Mouse (Mus musculus): Measurements from ENCODE around the gene Vcpkmt. TPM values are rescaled to one million over a fixed set of nuclear protein-coding genes. Genes with fewer than 3 reads are reported as not detected.
"Not testable (repeated sequence)": the region's sequence is repeated elsewhere in the genome, so short reads cannot be mapped to it uniquely, and the experiment has no call there.

The Vcpkmt gene
- polyA plus RNA-seq, 1 experiment from 2014 or later, result 35.7 TPM

DNA sequence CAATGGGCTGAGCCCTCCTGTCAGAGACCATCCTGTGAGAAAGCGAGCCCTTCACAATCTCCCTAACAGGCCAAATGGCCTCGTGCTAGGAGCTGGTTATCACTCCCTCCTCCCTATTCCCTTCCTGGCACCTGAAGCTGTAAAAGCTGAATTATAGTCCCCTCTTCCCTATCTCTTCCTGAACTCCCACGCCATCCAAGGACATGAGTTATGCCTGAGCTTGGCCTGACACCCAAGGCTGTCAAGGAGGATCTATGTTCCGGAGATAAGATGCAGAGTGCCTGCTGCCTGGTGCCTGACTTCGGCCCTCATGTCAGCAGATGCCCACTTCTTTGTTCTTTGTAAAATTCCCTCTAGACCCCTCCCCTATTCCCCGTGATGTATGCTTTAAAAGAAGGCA lies 21.8 kb downstream of the Vcpkmt start:
- 67% methylated on average over 6 of the region's 6 CpGs for WGBS
- not testable (repeated sequence) for H3K27ac ChIP-seq; H3K27me3 ChIP-seq (ENCODE audit: insufficient read depth, poor library complexity, severe bottlenecking); DNase-seq (ENCODE audit: low spot score); H3K9me3 ChIP-seq; H3K36me3 ChIP-seq; H3K4me3 ChIP-seq; H3K4me1 ChIP-seq

- Histone ChIP-seq H3K27me3 (ENCODE audit: insufficient read depth, poor library complexity, severe bottlenecking) (no peaks in the 10 kb centered on the region), H3K4me1 (peaks cover 6% of the 10 kb centered on the region), H3K4me3 (no peak overlapping the region), H3K36me3 (no peaks in the 10 kb centered on the region), H3K27ac (peak overlapping the region; percentile 65; the same call in 1 of the 2 replicates), H3K9me3 (no peaks in the 10 kb centered on the region)
- DNase-seq (ENCODE audit: low spot score), result no peak
- 61% methylated on average over 6 of the region's 6 CpGs for WGBS
These were observed 26.5 kb downstream of the Vcpkmt start for GRCm38 (mm10) chr12:69556221-69556861.

DNA sequence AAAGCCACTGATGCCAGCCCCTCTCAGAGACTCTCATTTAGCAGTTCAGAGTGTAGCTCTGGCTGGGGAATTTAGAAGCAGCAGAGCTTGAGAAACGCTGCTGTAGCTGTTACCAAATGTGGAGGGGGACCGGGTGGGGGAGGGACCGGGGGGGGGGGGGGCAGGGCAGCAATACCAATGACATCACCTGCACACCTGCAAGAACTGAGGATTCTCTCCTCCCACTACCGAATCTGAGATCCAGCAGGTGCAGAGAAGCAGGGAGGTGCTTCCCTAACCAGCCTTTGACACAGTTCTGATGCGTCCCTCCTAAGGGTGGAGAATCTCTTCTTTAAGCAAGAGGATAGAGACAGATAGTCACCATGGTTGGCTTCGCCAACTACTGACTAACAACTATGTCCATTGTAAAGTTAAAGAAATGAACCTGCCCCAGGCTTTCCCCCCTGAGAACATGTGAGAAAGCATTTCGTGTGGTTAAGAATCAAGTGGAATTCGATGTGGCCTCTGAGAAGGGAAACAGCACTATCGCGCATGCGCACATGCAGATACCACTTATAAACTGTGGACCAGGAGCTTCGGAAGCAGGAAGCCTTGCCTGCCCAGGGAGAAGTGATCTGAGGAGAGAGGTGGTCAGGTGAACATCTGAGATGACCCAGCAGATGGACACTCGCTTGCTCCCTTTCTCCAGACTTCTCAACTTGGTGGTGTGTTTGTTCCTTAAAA lies 37.2 kb downstream of the Vcpkmt start:
- WGBS, result 73% methylated on average over 13 of the region's 13 CpGs
- H3K4me1 ChIP-seq, result no peaks in the 10 kb centered on the region
- no peaks in the 10 kb centered on the region for H3K27me3 ChIP-seq (ENCODE audit: insufficient read depth, poor library complexity, severe bottlenecking)
- no peak overlapping the region for H3K4me3 ChIP-seq
- DNase-seq (ENCODE audit: low spot score), result no peak
- 0 out of 2 replicates have a peak overlapping the region, but pooled peaks have one; percentile 42 for H3K27ac ChIP-seq
- H3K9me3 ChIP-seq, result no peaks in the 10 kb centered on the region
- H3K36me3 ChIP-seq, result no peaks in the 10 kb centered on the region

- no peaks in the 10 kb centered on the region for H3K9me3 ChIP-seq
- no peaks in the 10 kb centered on the region for H3K27me3 ChIP-seq (ENCODE audit: insufficient read depth, poor library complexity, severe bottlenecking)
- DNase-seq (ENCODE audit: low spot score), result no peak
- 0 out of 2 replicates have a peak overlapping the region, but pooled peaks have one; percentile 42 for H3K27ac ChIP-seq
- H3K4me3 ChIP-seq, result no peak overlapping the region
- no peaks in the 10 kb centered on the region for H3K36me3 ChIP-seq
- no peaks in the 10 kb centered on the region for H3K4me1 ChIP-seq
- 84% methylated on average over 6 of the region's 6 CpGs for WGBS
These were observed 37.8 kb downstream of the Vcpkmt start for GRCm38 (mm10) chr12:69544994-69545393.

- DNase-seq (ENCODE audit: low spot score), result no peak
- Histone ChIP-seq H3K27me3 (ENCODE audit: insufficient read depth, poor library complexity, severe bottlenecking) (no peaks in the 10 kb centered on the region), H3K36me3 (no peaks in the 10 kb centered on the region), H3K9me3 (no peaks in the 10 kb centered on the region), H3K4me3 (no peak overlapping the region), H3K4me1 (no peaks in the 10 kb centered on the region), H3K27ac (no peak overlapping the region)
- WGBS, result 55% methylated on average over 2 of the region's 2 CpGs
These were observed 38.3 kb downstream of the Vcpkmt start for GRCm38 (mm10) chr12:69544562-69544961.

GRCm38 (mm10) chr12:69542376-69542775 lies 40.5 kb downstream of the Vcpkmt start:
- H3K9me3 ChIP-seq, result no peaks in the 10 kb centered on the region
- 87% methylated on average over 8 of the region's 8 CpGs for WGBS
- no peak for DNase-seq (ENCODE audit: low spot score)
- H3K36me3 ChIP-seq, result no peaks in the 10 kb centered on the region
- H3K27ac ChIP-seq, result no peak overlapping the region
- H3K27me3 ChIP-seq (ENCODE audit: insufficient read depth, poor library complexity, severe bottlenecking), result no peaks in the 10 kb centered on the region
- H3K4me1 ChIP-seq, result peaks cover 20% of the 10 kb centered on the region
- H3K4me3 ChIP-seq, result no peak overlapping the region

- H3K27ac ChIP-seq, result no peak overlapping the region
These were observed 41.2 kb downstream of the Vcpkmt start for GRCm38 (mm10) chr12:69541663-69542062.

GRCm38 (mm10) chr12:69539353-69539752 lies 43.5 kb downstream of the Vcpkmt start:
- H3K36me3 ChIP-seq, result no peaks in the 10 kb centered on the region
- no peak for DNase-seq (ENCODE audit: low spot score)
- 64% methylated on average over 7 of the region's 7 CpGs for WGBS
- H3K4me3 ChIP-seq, result no peak overlapping the region
- H3K27ac ChIP-seq, result peak overlapping the region; percentile 88; the same call in 1 of the 2 replicates
- no peaks in the 10 kb centered on the region for H3K27me3 ChIP-seq (ENCODE audit: insufficient read depth, poor library complexity, severe bottlenecking)
- no peaks in the 10 kb centered on the region for H3K9me3 ChIP-seq
- H3K4me1 ChIP-seq, result peaks cover 27% of the 10 kb centered on the region

More at GRCm38 (mm10) chr12:69541663-69542062, 41.2 kb downstream of the Vcpkmt start:
- H3K4me1 ChIP-seq, result peaks cover 27% of the 10 kb centered on the region
- WGBS, result 53% methylated on average over 8 of the region's 8 CpGs
- H3K36me3 ChIP-seq, result no peaks in the 10 kb centered on the region
- H3K4me3 ChIP-seq, result no peak overlapping the region
- no peak for DNase-seq (ENCODE audit: low spot score)
- no peaks in the 10 kb centered on the region for H3K27me3 ChIP-seq (ENCODE audit: insufficient read depth, poor library complexity, severe bottlenecking)
- H3K9me3 ChIP-seq, result no peaks in the 10 kb centered on the region

DNA sequence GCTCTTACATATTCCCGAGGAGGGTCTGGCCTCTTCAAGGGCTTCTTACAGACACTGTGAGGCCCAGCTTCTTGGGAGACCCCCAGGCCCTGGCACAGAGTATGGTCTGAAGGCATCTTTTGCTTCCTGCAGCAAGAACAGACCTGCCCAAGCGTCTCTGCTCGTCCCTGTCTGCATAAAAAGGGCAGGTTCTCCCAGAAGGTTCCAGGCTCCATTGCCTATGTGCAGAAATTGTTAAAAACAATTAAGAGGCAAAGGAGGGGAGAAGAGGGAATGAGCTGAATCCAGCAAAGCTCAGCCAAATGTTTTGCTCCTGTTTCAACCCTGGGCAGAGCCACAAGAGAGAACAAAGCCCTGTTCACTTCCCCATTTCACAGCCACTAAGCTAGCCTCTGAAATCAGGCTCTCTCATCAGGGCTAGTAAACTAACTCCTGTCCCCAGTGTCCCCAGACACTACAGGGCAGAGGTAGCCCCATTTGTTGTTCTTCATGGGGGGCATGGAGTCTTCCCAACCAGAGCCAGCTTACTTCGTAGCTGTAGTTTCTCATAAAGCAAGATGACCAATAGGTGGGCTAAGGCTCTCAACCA lies 44.4 kb downstream of the Vcpkmt start:
- Histone ChIP-seq H3K27me3 (ENCODE audit: insufficient read depth, poor library complexity, severe bottlenecking) (no peaks in the 10 kb centered on the region), H3K27ac (peak overlapping the region; percentile 88), H3K4me1 (peaks cover 27% of the 10 kb centered on the region), H3K9me3 (no peaks in the 10 kb centered on the region), H3K36me3 (no peaks in the 10 kb centered on the region), H3K4me3 (peak overlapping the region; percentile 50)
- DNase-seq (ENCODE audit: low spot score), result no peak
- WGBS, result 40% methylated on average over 4 of the region's 4 CpGs

- Histone ChIP-seq H3K36me3 (no peaks in the 10 kb centered on the region), H3K9me3 (no peaks in the 10 kb centered on the region), H3K4me1 (peaks cover 27% of the 10 kb centered on the region), H3K27ac (peak overlapping the region; percentile 88), H3K27me3 (ENCODE audit: insufficient read depth, poor library complexity, severe bottlenecking) (no peaks in the 10 kb centered on the region), H3K4me3 (peak overlapping the region; percentile 50)
- DNase-seq (ENCODE audit: low spot score), result peak; percentile 85
- 9% methylated on average over 19 of the region's 19 CpGs for WGBS
These were observed 45.0 kb downstream of the Vcpkmt start for GRCm38 (mm10) chr12:69537675-69538361.

- Histone ChIP-seq H3K9me3 (no peaks in the 10 kb centered on the region), H3K27ac (peak overlapping the region; percentile 88), H3K27me3 (ENCODE audit: insufficient read depth, poor library complexity, severe bottlenecking) (no peaks in the 10 kb centered on the region), H3K36me3 (no peaks in the 10 kb centered on the region), H3K4me3 (peak overlapping the region; percentile 50), H3K4me1 (peaks cover 29% of the 10 kb centered on the region)
- no peak for DNase-seq (ENCODE audit: low spot score)
- whole genome bisulfite sequencing, result 22% methylated on average over 10 of the region's 10 CpGs
These were observed 45.6 kb downstream of the Vcpkmt start for GRCm38 (mm10) chr12:69537243-69537674.

DNA sequence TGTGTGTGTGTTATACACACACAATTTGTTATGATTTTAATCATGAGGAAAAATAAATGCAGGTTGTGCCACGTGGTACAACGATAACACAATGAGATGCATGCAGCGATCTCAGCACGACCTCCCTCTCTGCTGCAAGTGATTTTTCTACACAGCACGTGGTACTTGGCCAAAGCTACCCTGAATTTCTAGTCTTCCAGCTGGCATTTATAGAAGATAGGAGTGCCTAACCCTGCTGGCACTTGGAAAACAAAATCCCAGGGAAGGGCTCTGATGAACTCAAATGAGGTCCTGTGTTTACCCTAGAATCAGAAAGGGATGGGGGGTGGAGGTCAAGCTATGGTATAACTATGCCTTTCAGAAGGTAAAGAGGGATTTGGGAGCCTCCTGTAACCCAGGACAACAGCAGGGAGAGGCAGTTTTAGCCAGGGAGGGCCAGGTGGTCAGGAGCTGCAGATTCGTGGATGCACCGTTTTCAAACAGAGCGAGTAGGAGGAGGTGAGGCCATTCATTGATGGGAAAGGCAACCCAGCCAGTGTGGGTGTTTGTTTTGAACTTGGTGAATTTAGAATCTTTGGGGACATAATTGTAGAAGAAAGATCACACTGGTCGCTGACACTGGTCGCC lies 46.1 kb downstream of the Vcpkmt start:
- peaks cover 34% of the 10 kb centered on the region for H3K4me1 ChIP-seq
- H3K27me3 ChIP-seq (ENCODE audit: insufficient read depth, poor library complexity, severe bottlenecking), result no peaks in the 10 kb centered on the region
- peak overlapping the region; percentile 88 for H3K27ac ChIP-seq
- DNase-seq (ENCODE audit: low spot score), result no peak
- H3K4me3 ChIP-seq, result no peak overlapping the region
- no peaks in the 10 kb centered on the region for H3K36me3 ChIP-seq
- WGBS, result 72% methylated on average over 10 of the region's 10 CpGs
- no peaks in the 10 kb centered on the region for H3K9me3 ChIP-seq

Measured in heart, embryonic 10.5 days (tissue).